Mouse (Mus musculus) brain, embryonic 18.5 days (tissue): ENCODE results near the gene Spata5.

Experiments
- DNase-seq: peaks from one replicate; pipeline ENCODE4 v3.0.0-alpha.2; 2012; ENCODE audit warnings: low read depth, low spot score

Gene Spata5

GRCm38 (mm10) chr3:37614878-37615650, 195.4 kb downstream of the Spata5 start:
- DNase-seq, result no peak

- DNase-seq, result no peak
Observed at GRCm38 (mm10) chr3:37616586-37617547, 197.2 kb downstream of the Spata5 start.
